Mouse (Mus musculus): Measurements from ENCODE around the gene Nop53. TPM values are rescaled to one million over a fixed set of nuclear protein-coding genes. Genes with fewer than 3 reads are reported as not detected.
"Not testable (repeated sequence)": the region's sequence is repeated elsewhere in the genome, so short reads cannot be mapped to it uniquely, and the experiment has no call there.

The Nop53 gene
- polyA plus RNA-seq, 1 experiment, result 504 TPM

DNA sequence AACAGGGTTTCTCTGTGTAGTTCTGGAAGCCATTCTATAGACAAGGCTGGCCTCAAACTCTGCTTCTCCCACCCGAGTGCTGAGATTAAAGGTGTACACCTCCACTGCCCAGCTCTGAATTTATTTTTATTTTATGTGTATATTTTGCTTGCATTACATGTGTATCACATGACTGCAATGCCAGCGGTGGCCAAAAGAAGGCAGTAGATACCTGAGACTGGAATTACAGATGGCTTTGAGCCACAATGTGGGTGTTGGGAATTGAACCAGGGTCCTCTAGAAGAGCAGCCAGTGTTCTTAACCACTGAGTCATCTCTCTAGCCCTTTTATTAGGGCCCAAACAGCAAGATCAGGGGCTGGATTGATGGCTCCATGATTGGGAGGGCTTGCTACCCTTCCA is 15.3 kb downstream of the Nop53 start:
- peaks cover 31% of the 10 kb centered on the region for H3K4me1 ChIP-seq
- TF ChIP-seq GATA1 (IDR thresholded peaks at IDR 0.05; ENCODE audit: borderline replicate concordance, low read length) (no peak), FLI1 (IDR thresholded peaks at IDR 0.05; ENCODE audit: low read length) (no peak)
- H3K27me3 ChIP-seq (replicated peaks), result peaks cover 2% of the 10 kb centered on the region
- peaks cover 9% of the 10 kb centered on the region for H3K36me3 ChIP-seq (replicated peaks; ENCODE audit: low read length)
- H3K4me3 ChIP-seq (replicated peaks), result no peak overlapping the region
- H3K9me3 ChIP-seq, result no peaks in the 10 kb centered on the region

GRCm38 (mm10) chr7:15929910-15930309 is 16.0 kb downstream of the Nop53 start:
- Histone ChIP-seq H3K27me3 (replicated peaks) (peaks cover 2% of the 10 kb centered on the region), H3K9me3 (no peaks in the 10 kb centered on the region), H3K4me1 (peaks cover 29% of the 10 kb centered on the region), H3K36me3 (replicated peaks; ENCODE audit: low read length) (peaks cover 3% of the 10 kb centered on the region), H3K4me3 (replicated peaks) (peak overlapping the region; percentile 7)
- TF ChIP-seq FLI1 (IDR thresholded peaks at IDR 0.05; ENCODE audit: low read length), result no peak
- no peak for TF ChIP-seq GATA1 (IDR thresholded peaks at IDR 0.05; ENCODE audit: borderline replicate concordance, low read length)

- no peak for TF ChIP-seq GATA1 (IDR thresholded peaks at IDR 0.05; ENCODE audit: borderline replicate concordance, low read length)
- TF ChIP-seq FLI1 (IDR thresholded peaks at IDR 0.05; ENCODE audit: low read length), result no peak
- Histone ChIP-seq H3K9me3 (no peaks in the 10 kb centered on the region), H3K36me3 (replicated peaks; ENCODE audit: low read length) (peaks cover 33% of the 10 kb centered on the region), H3K4me1 (peaks cover 43% of the 10 kb centered on the region), H3K4me3 (replicated peaks) (peak within 1 kb of the TSS; percentile 97), H3K27me3 (replicated peaks) (peaks cover 2% of the 10 kb centered on the region)
These were observed 23.6 kb downstream of the Nop53 start, which contains the start of gene Selenow for GRCm38 (mm10) chr7:15922220-15922773. Gene Selenow (minus strand): TSS chr7:15922402.

GRCm38 (mm10) chr7:15921796-15922195 is 24.1 kb downstream of the Nop53 start:
- TF ChIP-seq FLI1 (IDR thresholded peaks at IDR 0.05; ENCODE audit: low read length) (no peak), GATA1 (IDR thresholded peaks at IDR 0.05; ENCODE audit: borderline replicate concordance, low read length) (no peak)
- Histone ChIP-seq H3K27me3 (replicated peaks) (peaks cover 2% of the 10 kb centered on the region), H3K4me3 (replicated peaks) (peak overlapping the region; percentile 97), H3K4me1 (peaks cover 43% of the 10 kb centered on the region), H3K9me3 (no peaks in the 10 kb centered on the region), H3K36me3 (replicated peaks; ENCODE audit: low read length) (peaks cover 38% of the 10 kb centered on the region)

- Histone ChIP-seq H3K27me3 (replicated peaks) (peaks cover 2% of the 10 kb centered on the region), H3K9me3 (no peaks in the 10 kb centered on the region), H3K4me1 (peaks cover 43% of the 10 kb centered on the region), H3K36me3 (replicated peaks; ENCODE audit: low read length) (peaks cover 46% of the 10 kb centered on the region), H3K4me3 (replicated peaks) (peak overlapping the region; percentile 97)
- TF ChIP-seq FLI1 (IDR thresholded peaks at IDR 0.05; ENCODE audit: low read length) (no peak), GATA1 (IDR thresholded peaks at IDR 0.05; ENCODE audit: borderline replicate concordance, low read length) (no peak)
These were observed 25.2 kb downstream of the Nop53 start for GRCm38 (mm10) chr7:15920645-15921190.

DNA sequence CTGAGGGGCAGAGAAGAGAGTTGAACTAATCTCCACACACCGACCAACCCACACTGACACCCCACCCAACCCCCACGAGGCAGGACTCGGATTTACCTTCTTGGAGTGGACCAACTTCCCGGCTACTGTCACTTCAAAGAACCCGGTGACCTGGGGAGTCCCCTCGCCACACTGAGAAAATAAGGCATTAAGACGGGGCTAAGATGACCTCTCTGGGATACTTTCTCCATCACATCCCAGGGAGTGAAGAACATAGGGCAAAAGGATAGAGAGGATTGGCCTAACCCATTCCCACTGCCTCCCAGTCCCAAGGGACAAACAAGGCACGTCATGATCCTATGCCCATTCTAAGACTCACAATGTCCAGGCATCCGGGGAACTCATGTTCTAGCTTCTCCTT is 25.9 kb downstream of the Nop53 start:
- Histone ChIP-seq H3K9me3 (no peaks in the 10 kb centered on the region), H3K27me3 (replicated peaks) (no peaks in the 10 kb centered on the region), H3K4me1 (peaks cover 43% of the 10 kb centered on the region), H3K36me3 (replicated peaks; ENCODE audit: low read length) (peaks cover 47% of the 10 kb centered on the region), H3K4me3 (replicated peaks) (peak overlapping the region; percentile 57)
- no peak for TF ChIP-seq FLI1 (IDR thresholded peaks at IDR 0.05; ENCODE audit: low read length)
- TF ChIP-seq GATA1 (IDR thresholded peaks at IDR 0.05; ENCODE audit: borderline replicate concordance, low read length), result no peak

GRCm38 (mm10) chr7:15918371-15918770 is 27.5 kb downstream of the Nop53 start:
- no peaks in the 10 kb centered on the region for H3K27me3 ChIP-seq (replicated peaks)
- peaks cover 47% of the 10 kb centered on the region for H3K4me1 ChIP-seq
- H3K36me3 ChIP-seq (replicated peaks; ENCODE audit: low read length), result peaks cover 49% of the 10 kb centered on the region
- TF ChIP-seq GATA1 (IDR thresholded peaks at IDR 0.05; ENCODE audit: borderline replicate concordance, low read length), result no peak
- no peak for TF ChIP-seq FLI1 (IDR thresholded peaks at IDR 0.05; ENCODE audit: low read length)
- no peak overlapping the region for H3K4me3 ChIP-seq (replicated peaks)
- no peaks in the 10 kb centered on the region for H3K9me3 ChIP-seq

DNA sequence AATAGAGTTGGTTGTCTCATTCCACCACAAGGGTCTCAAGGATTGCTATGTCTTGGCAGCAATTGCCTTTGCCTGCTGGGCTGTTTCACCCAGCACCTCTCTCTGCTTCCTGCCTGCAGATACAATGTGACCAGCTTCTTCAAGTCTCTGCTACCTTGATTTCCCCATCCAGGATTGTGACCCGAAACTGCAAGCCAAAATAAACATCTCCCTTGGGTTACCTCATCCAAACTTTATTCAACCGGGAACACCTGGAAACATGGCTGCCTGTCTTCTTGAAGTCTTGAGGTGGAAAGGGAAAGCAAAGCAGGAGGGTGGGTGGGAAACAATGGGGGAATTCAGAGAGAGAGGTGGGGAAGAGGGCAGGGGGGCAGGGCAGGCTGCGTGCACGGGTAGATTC is 28.9 kb downstream of the Nop53 start:
- peaks cover 42% of the 10 kb centered on the region for H3K4me1 ChIP-seq
- H3K27me3 ChIP-seq (replicated peaks), result no peaks in the 10 kb centered on the region
- TF ChIP-seq GATA1 (IDR thresholded peaks at IDR 0.05; ENCODE audit: borderline replicate concordance, low read length) (no peak), FLI1 (IDR thresholded peaks at IDR 0.05; ENCODE audit: low read length) (no peak)
- no peaks in the 10 kb centered on the region for H3K9me3 ChIP-seq
- peaks cover 49% of the 10 kb centered on the region for H3K36me3 ChIP-seq (replicated peaks; ENCODE audit: low read length)
- no peak overlapping the region for H3K4me3 ChIP-seq (replicated peaks)

- H3K36me3 ChIP-seq (replicated peaks; ENCODE audit: low read length), result peaks cover 49% of the 10 kb centered on the region
- no peaks in the 10 kb centered on the region for H3K9me3 ChIP-seq
- TF ChIP-seq GATA1 (IDR thresholded peaks at IDR 0.05; ENCODE audit: borderline replicate concordance, low read length), result no peak
- TF ChIP-seq FLI1 (IDR thresholded peaks at IDR 0.05; ENCODE audit: low read length), result no peak
- H3K4me1 ChIP-seq, result peaks cover 35% of the 10 kb centered on the region
- no peak overlapping the region for H3K4me3 ChIP-seq (replicated peaks)
- H3K27me3 ChIP-seq (replicated peaks), result no peaks in the 10 kb centered on the region
These were observed 29.6 kb downstream of the Nop53 start for GRCm38 (mm10) chr7:15916134-15916723.

DNA sequence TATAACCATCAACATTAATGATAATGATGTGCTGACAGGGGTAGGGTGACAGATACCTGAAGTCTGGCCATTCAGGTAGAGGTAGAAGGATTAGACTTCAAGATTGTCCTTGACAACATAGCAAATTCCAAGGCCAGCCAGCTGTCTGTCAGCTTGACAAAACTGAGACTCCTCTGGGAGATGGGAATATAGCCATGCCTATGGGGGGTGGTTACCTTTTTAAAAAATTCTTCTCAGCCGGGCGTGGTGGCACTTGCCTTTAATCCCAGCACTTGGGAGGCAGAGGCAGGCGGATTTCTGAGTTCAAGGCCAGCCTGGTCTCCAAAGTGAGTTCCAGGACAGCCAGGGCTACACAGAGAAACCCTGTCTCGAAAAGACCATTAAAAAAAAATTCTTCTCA is 30.2 kb downstream of the Nop53 start:
- peaks cover 30% of the 10 kb centered on the region for H3K4me1 ChIP-seq
- H3K36me3 ChIP-seq (replicated peaks; ENCODE audit: low read length), result peaks cover 45% of the 10 kb centered on the region
- not testable (repeated sequence) for H3K9me3 ChIP-seq; H3K27me3 ChIP-seq (replicated peaks); H3K4me3 ChIP-seq (replicated peaks)
